Mouse (Mus musculus) lung, embryonic 14.5 days (tissue): ENCODE measurements around the gene Chd1. TPM values are rescaled to one million over a fixed set of nuclear protein-coding genes. Genes with fewer than 3 reads are reported as not detected.

Source experiments
- ATAC-seq: fragments of 200-750 bp; cut with Nextera tagmentation; 2 replicates; pipeline ENCODE4 v1.8.0; 2017; ENCODE audit warnings: mild to moderate bottlenecking, moderate TSS enrichment, moderate library complexity; ENCODE audit not compliant: insufficient read depth
- DNase-seq: peaks from one replicate; pipeline ENCODE4 v3.0.0-alpha.2; 2015
- H3K27ac ChIP-seq: fragments of 300-500 bp; sonication (generic); 2 replicates; pipeline ENCODE4 v1.5.1; 2014; ENCODE audit warnings: low read depth, mild to moderate bottlenecking, moderate library complexity
- H3K27me3 ChIP-seq: fragments of 300-500 bp; sonication (generic); 2 replicates; pipeline ENCODE4 v1.6.1; 2014; ENCODE audit warnings: low read length, control low read depth; ENCODE audit not compliant: insufficient read depth
- H3K36me3 ChIP-seq: fragments of 300-500 bp; sonication (generic); 2 replicates; pipeline ENCODE4 v1.6.1; 2014; ENCODE audit warnings: control low read depth; ENCODE audit not compliant: insufficient read depth
- H3K4me1 ChIP-seq: fragments of 300-500 bp; sonication (generic); 2 replicates; pipeline ENCODE4 v1.6.1; 2014; ENCODE audit warnings: antibody characterized with exemption, control low read depth; ENCODE audit not compliant: insufficient read depth
- H3K4me2 ChIP-seq: fragments of 300-500 bp; sonication (generic); 2 replicates; pipeline ENCODE4 v1.6.1; 2014; ENCODE audit warnings: mild to moderate bottlenecking
- H3K4me3 ChIP-seq: fragments of 300-500 bp; sonication (generic); 2 replicates; pipeline ENCODE4 v1.5.1; 2014; ENCODE audit warnings: low read depth, low read length
- H3K9ac ChIP-seq: fragments of 300-500 bp; sonication (generic); 2 replicates; pipeline ENCODE4 v1.6.1; 2014
- H3K9me3 ChIP-seq: fragments of 300-500 bp; sonication (generic); 2 replicates; pipeline ENCODE4 v1.6.1; 2016; ENCODE audit warnings: low read depth, low read length, control low read depth
- CTCF ChIP-seq: IDR thresholded peaks from 2 replicates; pipeline ENCODE4 v1.5.1; 2016; ENCODE audit warnings: antibody characterized with exemption, low read depth
- WGBS: fragments of 180-500 bp; shearing (Covaris S2); extraction: QIAGEN DNeasy Blood & Tissue Kit; methylation state at CpG from one replicate; pipeline ENCODE4 v1.1.7; 2014; 5-methylcytosine and 5-hydroxymethylcytosine counted together
- polyA plus RNA-seq: library from polyadenylated mRNA; unstranded; fragments of >200 nt; fragmentation: Nextera tagmentation; extraction: Ambion mirVana; gene quantifications from 2 replicates; pipeline ENCODE4 v1.2.1, GENCODE M21; 2014

The Chd1 gene
- polyA plus RNA-seq, 1 experiment from 2014 or later, result 42.2 TPM

GRCm38 (mm10) chr17:15809949-15810348, 105.2 kb downstream of the Chd1 start:
- no peaks in the 10 kb centered on the region for H3K27me3 ChIP-seq
- 75% methylated on average over 2 of the region's 2 CpGs for WGBS
- H3K4me3 ChIP-seq, result no peak overlapping the region
- no peaks in the 10 kb centered on the region for H3K9me3 ChIP-seq
- peaks cover 25% of the 10 kb centered on the region; the same call in 1 of the 2 replicates for H3K36me3 ChIP-seq
- no peak for TF ChIP-seq CTCF
- no peak overlapping the region for H3K4me2 ChIP-seq
- no peak overlapping the region for H3K9ac ChIP-seq
- peak overlapping the region; percentile 60; the same call in 1 of the 2 replicates for H3K27ac ChIP-seq
- DNase-seq (no peak), ATAC-seq (no peak)
- peaks cover 36% of the 10 kb centered on the region for H3K4me1 ChIP-seq

DNA sequence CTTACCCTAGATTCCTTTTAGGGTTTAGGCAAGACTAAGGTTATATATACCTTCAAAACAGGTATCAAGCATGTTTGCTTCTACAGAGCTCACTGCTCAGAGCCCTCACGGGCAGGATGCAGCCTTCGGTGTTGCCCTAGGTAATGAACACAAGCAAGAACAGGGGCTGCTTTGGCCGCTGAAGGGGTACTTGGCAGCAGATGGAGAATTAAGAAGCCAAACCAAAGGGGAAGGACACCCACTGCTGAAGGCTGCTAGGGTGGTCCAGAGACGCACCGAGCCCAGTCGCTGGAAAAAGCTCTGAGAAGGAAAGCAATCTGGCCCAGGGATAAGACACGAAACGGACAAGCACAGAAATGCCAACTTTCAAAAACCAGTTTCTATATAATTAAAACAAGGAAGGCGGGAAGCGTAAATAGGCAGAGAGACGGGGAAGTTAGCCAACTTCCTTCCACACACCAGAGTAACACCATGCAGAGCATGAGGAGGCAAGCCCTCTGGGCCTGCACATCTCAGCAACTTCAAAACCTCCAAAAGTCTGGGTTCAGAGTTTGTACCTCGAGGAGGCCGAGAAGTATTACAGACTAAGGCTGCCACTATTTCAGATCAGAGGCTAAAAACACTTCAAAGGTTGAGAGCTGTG, 107.5 kb downstream of the Chd1 start:
- H3K27ac ChIP-seq, result no peak overlapping the region
- no peak overlapping the region for H3K4me3 ChIP-seq
- no peak for TF ChIP-seq CTCF
- 75% methylated on average over 13 of the region's 13 CpGs for WGBS
- no peak for ATAC-seq
- H3K4me1 ChIP-seq, result peaks cover 36% of the 10 kb centered on the region
- H3K9me3 ChIP-seq, result no peaks in the 10 kb centered on the region
- H3K9ac ChIP-seq, result no peak overlapping the region
- DNase-seq, result no peak
- H3K27me3 ChIP-seq, result no peaks in the 10 kb centered on the region
- no peak overlapping the region for H3K4me2 ChIP-seq
- peaks cover 19% of the 10 kb centered on the region; the same call in 1 of the 2 replicates for H3K36me3 ChIP-seq

GRCm38 (mm10) chr17:15813658-15814212, 109.0 kb downstream of the Chd1 start:
- Histone ChIP-seq H3K27ac (peak overlapping the region; percentile 86), H3K9ac (no peak overlapping the region; the same call in 1 of the 2 replicates), H3K9me3 (no peaks in the 10 kb centered on the region), H3K36me3 (peaks cover 21% of the 10 kb centered on the region; the same call in 1 of the 2 replicates), H3K27me3 (no peaks in the 10 kb centered on the region), H3K4me3 (no peak overlapping the region), H3K4me2 (no peak overlapping the region), H3K4me1 (peaks cover 26% of the 10 kb centered on the region)
- DNase-seq, result peak; percentile 84
- 27% methylated on average over 3 of the region's 3 CpGs for WGBS
- no peak for TF ChIP-seq CTCF
- no peak for ATAC-seq

DNA sequence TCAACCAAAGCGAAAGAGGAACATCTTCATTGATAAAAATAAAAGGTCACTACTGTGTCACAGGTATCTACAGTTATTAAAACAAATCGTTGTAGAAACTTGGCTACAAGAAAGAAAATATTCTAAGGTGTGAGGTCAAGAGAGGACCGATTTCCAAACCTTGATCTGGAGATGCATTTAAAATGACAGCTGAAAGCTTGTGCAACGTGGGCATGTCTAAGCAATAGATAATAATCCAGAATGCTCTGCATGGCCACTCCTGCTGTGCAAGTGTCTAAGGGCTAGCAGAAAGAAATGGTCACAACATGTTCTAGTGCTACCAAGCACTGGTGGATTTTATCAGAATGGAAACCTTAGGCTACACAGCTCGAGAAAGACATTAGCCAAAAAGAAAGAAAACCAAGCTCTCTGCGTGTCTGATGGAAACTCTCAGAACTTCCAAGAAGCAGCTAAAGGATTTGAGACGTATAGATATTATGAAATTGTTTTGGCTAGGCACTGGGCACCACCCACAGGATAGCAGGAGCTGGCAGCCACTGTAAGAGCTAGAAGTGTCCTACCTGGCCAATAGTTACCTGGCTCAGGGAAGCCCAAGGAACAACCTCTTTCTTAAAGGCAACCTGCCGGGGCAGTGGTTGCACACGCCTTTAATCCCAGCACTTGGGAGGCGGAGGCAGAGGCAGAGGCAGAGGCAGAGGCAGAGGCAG, 110.7 kb downstream of the Chd1 start:
- Histone ChIP-seq H3K4me2 (no peak overlapping the region), H3K27me3 (no peaks in the 10 kb centered on the region), H3K9me3 (no peaks in the 10 kb centered on the region), H3K4me3 (no peak overlapping the region), H3K9ac (no peak overlapping the region), H3K4me1 (peaks cover 19% of the 10 kb centered on the region), H3K27ac (no peak overlapping the region), H3K36me3 (peaks cover 28% of the 10 kb centered on the region; the same call in 1 of the 2 replicates)
- ATAC-seq, result no peak
- DNase-seq, result no peak
- TF ChIP-seq CTCF, result no peak
- WGBS, result 79% methylated on average over 10 of the region's 10 CpGs

- no peak overlapping the region for H3K9ac ChIP-seq
- H3K4me3 ChIP-seq, result no peak overlapping the region
- WGBS, result 78% methylated on average over 11 of the region's 11 CpGs
- H3K36me3 ChIP-seq, result peaks cover 31% of the 10 kb centered on the region; the same call in 1 of the 2 replicates
- ATAC-seq, result no peak
- H3K27ac ChIP-seq, result no peak overlapping the region
- no peaks in the 10 kb centered on the region for H3K27me3 ChIP-seq
- no peak for TF ChIP-seq CTCF
- H3K4me2 ChIP-seq, result no peak overlapping the region
- H3K9me3 ChIP-seq, result no peaks in the 10 kb centered on the region
- H3K4me1 ChIP-seq, result peaks cover 19% of the 10 kb centered on the region
- no peak for DNase-seq
Measured at GRCm38 (mm10) chr17:15816379-15817095, 111.8 kb downstream of the Chd1 start.

GRCm38 (mm10) chr17:15817096-15817450, 112.3 kb downstream of the Chd1 start:
- Histone ChIP-seq H3K27me3 (no peaks in the 10 kb centered on the region), H3K27ac (no peak overlapping the region), H3K4me2 (no peak overlapping the region), H3K9ac (no peak overlapping the region), H3K4me1 (peaks cover 19% of the 10 kb centered on the region), H3K36me3 (peaks cover 31% of the 10 kb centered on the region; the same call in 1 of the 2 replicates), H3K9me3 (no peaks in the 10 kb centered on the region), H3K4me3 (no peak overlapping the region)
- WGBS, result 80% methylated on average over 5 of the region's 5 CpGs
- no peak for ATAC-seq
- DNase-seq, result no peak
- no peak for TF ChIP-seq CTCF
